Mouse (Mus musculus) kidney, postnatal 4 days (tissue): ENCODE measurements around the gene Snx29.
A peak's percentile ranks its signal among the peaks of the same experiment; 100 is the strongest.

Experiments
- DNase-seq, 2 experiments: peaks; one replicate each; pipeline ENCODE4 v3.0.0; 2021; ENCODE audit warnings: mixed read lengths in 2 of 2

The Snx29 gene

GRCm38 (mm10) chr16:11692744-11693143, 370.0 kb downstream of the Snx29 start:
- no peak for DNase-seq

GRCm38 (mm10) chr16:11694386-11694785, 371.7 kb downstream of the Snx29 start:
- no peak for DNase-seq

GRCm38 (mm10) chr16:11696767-11697166, 374.1 kb downstream of the Snx29 start:
- no peak for DNase-seq

- DNase-seq = peak; percentile 47 to 49
Observed at GRCm38 (mm10) chr16:11697710-11698357, 375.1 kb downstream of the Snx29 start.

GRCm38 (mm10) chr16:11701579-11701978, 378.9 kb downstream of the Snx29 start:
- no peak for DNase-seq

- DNase-seq = no peak
Observed at GRCm38 (mm10) chr16:11704096-11704495, 381.4 kb downstream of the Snx29 start.

GRCm38 (mm10) chr16:11705456-11705855, 382.7 kb downstream of the Snx29 start:
- DNase-seq = no peak

- DNase-seq = no peak
Observed at GRCm38 (mm10) chr16:11708097-11708496, 385.4 kb downstream of the Snx29 start.

GRCm38 (mm10) chr16:11709382-11709781, 386.7 kb downstream of the Snx29 start:
- no peak for DNase-seq

- DNase-seq = no peak
Observed at GRCm38 (mm10) chr16:11709999-11710667, 387.4 kb downstream of the Snx29 start.

GRCm38 (mm10) chr16:11713265-11713865, 390.7 kb downstream of the Snx29 start:
- no peak for DNase-seq

- no peak for DNase-seq
Observed at GRCm38 (mm10) chr16:11716932-11717331, 394.2 kb downstream of the Snx29 start.

GRCm38 (mm10) chr16:11725901-11726300, 403.2 kb downstream of the Snx29 start:
- DNase-seq = no peak

GRCm38 (mm10) chr16:11727331-11727730, 404.6 kb downstream of the Snx29 start:
- no peak for DNase-seq

GRCm38 (mm10) chr16:11728131-11728530, 405.4 kb downstream of the Snx29 start:
- no peak for DNase-seq

- DNase-seq = no peak
Observed at GRCm38 (mm10) chr16:11728627-11729026, 405.9 kb downstream of the Snx29 start.

GRCm38 (mm10) chr16:11729111-11729510, 406.4 kb downstream of the Snx29 start:
- DNase-seq = no peak

GRCm38 (mm10) chr16:11729815-11730214, 407.1 kb downstream of the Snx29 start:
- DNase-seq = no peak

GRCm38 (mm10) chr16:11731014-11731535, 408.4 kb downstream of the Snx29 start:
- no peak for DNase-seq

- peak; percentile 69 to 74 for DNase-seq
Observed at GRCm38 (mm10) chr16:11738341-11738740, 415.6 kb downstream of the Snx29 start.

GRCm38 (mm10) chr16:11741951-11742350, 419.2 kb downstream of the Snx29 start:
- DNase-seq = no peak

- DNase-seq = no peak
Observed at GRCm38 (mm10) chr16:11742351-11742750, 419.6 kb downstream of the Snx29 start.

GRCm38 (mm10) chr16:11743013-11743412, 420.3 kb downstream of the Snx29 start:
- DNase-seq = no peak

- no peak for DNase-seq
Observed at GRCm38 (mm10) chr16:11743724-11744123, 421.0 kb downstream of the Snx29 start.
